Mouse (Mus musculus) thymus, adult 2 months (tissue): ENCODE data around the gene Fnip2.

Source experiments
- CTCF ChIP-seq: fragments of 200-500 bp; IDR thresholded peaks from 2 replicates; pipeline ENCODE4 v1.5.1; 2012; ENCODE audit warnings: mild to moderate bottlenecking, control low read depth, low read length, moderate library complexity, borderline replicate concordance; ENCODE audit not compliant: control insufficient read depth, poor library complexity, insufficient read depth; ENCODE audit errors: extremely low read depth
- POLR2A ChIP-seq: fragments of 200-500 bp; IDR thresholded peaks from 2 replicates; pipeline ENCODE4 v1.6.1; 2012; ENCODE audit warnings: mild to moderate bottlenecking, low read length, control low read depth, moderate library complexity; ENCODE audit not compliant: control insufficient read depth, poor library complexity, insufficient read depth; ENCODE audit errors: extremely low read depth

DNA sequence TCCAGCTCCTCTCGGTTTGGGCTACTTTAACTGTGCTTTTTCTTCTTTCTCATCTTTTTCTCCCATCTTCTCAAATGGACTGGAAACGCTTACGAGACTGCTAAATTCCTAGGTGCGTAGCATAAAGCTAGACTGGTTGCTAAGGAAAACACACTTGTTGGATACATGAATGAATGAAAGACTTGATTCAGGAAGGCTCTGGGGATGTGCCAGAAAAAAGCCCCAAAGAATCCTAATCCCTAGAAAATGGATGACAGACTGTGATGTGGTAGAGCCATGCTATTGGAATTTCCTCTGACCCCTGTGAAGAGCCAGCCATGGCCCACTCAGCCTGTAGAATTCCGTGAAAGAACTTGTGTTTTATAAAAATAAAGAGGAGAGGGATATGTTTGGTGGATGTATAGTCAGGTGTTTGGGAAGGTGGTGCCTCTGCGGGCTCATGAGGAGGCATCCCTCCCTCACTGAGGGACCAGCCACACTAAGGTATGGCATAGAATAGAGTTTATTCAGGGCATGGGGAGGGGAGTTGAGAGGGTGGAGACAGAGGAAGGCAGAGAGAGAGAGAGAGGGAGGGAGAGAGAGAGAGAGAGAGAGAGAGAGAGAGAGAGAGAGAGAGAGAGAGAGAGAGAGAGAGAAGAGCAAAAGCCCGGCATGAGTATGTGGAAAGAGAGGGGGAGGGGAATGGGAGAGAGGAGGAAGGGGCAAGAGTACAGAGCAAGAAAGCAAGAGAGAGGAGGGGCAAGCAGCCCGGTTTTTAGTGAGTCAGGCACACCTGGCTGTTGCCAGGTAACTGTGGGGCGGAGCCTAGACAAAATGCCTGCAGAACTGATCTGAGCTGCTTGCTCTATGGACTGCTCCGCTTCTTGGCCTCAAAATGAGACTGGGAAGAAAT is 8.2 kb upstream of the Fnip2 start:
- no peak for TF ChIP-seq POLR2A
- TF ChIP-seq CTCF: no peak
